Mouse (Mus musculus): ENCODE data around the gene Nup214.

DNA sequence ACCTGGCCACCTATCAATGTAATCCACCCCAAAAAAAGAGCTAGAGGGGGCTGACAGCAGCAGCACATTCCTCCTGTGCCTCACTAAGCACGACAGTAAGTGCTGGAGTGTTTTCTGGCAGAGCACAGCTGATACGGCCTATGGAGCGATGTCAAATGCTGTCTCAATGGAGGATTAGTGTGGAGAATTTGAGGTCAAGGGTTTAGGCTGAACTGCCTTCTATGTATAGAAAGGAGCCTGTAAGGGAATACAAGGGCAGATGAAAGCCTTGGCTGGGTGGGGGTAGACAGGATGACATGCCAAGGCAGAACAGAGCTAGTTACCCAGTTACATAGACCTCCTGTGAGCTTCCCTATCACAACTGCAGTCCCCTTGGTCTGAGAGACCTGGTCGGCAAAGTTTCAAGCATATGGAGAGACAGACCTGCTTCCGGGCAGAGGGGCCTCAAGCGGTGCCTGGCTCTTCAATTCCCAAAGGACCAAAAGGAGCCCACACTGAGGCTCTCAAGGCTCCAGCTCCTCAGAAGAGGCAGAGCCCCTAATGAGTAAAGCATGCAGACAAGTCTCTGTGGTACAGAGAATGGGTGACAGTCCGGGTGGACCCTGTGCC is 81.2 kb downstream of the Nup214 start:
- TF ChIP-seq CTCF (IDR thresholded peaks at IDR 0.05; ENCODE audit: control insufficient read depth, insufficient read depth, insufficient read length) (no peak), FOSL1 (IDR thresholded peaks at IDR 0.05; ENCODE audit: insufficient read depth, low read length, poor library complexity, severe bottlenecking) (no peak), USF1 (IDR thresholded peaks at IDR 0.05; ENCODE audit: low read depth) (no peak)
